Mouse (Mus musculus) cortical plate, adult 2 months (tissue): ENCODE results near the gene Kcnk2.

Experiments used
- CTCF ChIP-seq: fragments of 200-500 bp; IDR thresholded peaks from 2 replicates; pipeline ENCODE4 v1.5.1; 2011; ENCODE audit warnings: mild to moderate bottlenecking, control low read depth, low read length; ENCODE audit not compliant: insufficient read depth; ENCODE audit errors: extremely low read depth
- POLR2A ChIP-seq: fragments of 200-500 bp; IDR thresholded peaks from 2 replicates; pipeline ENCODE4 v1.6.1; 2011; ENCODE audit warnings: mild to moderate bottlenecking, low read length, control low read depth; ENCODE audit not compliant: insufficient read depth; ENCODE audit errors: extremely low read depth

GRCm38 (mm10) chr1:189343301-189344251 lies 58.5 kb downstream of the Kcnk2 start:
- TF ChIP-seq POLR2A (no peak), CTCF (no peak)
